Mouse (Mus musculus): ENCODE results near the gene Nxpe2. TPM values are rescaled to one million over a fixed set of nuclear protein-coding genes. Genes with fewer than 3 reads are reported as not detected.
"Not testable (repeated sequence)": the region's sequence is repeated elsewhere in the genome, so short reads cannot be mapped to it uniquely, and the experiment has no call there.

Nxpe2 gene
- polyA plus RNA-seq, 1 experiment from 2014 or later = 1.5 TPM

- H3K4me1 ChIP-seq (ENCODE audit: control insufficient read depth, insufficient read depth, low read length) = no peaks in the 10 kb centered on the region
- no peaks in the 10 kb centered on the region for H3K27me3 ChIP-seq (ENCODE audit: control insufficient read depth, insufficient read depth, low read length)
- no peaks in the 10 kb centered on the region for H3K36me3 ChIP-seq (ENCODE audit: control insufficient read depth, insufficient read depth, low read length)
- H3K27ac ChIP-seq (ENCODE audit: low read length) = no peak overlapping the region
- H3K9ac ChIP-seq (replicated peaks; ENCODE audit: low read depth, low read length) = no peak overlapping the region
- no peaks in the 10 kb centered on the region for H3K9me3 ChIP-seq (ENCODE audit: control insufficient read depth, low read depth, low read length)
- no peak overlapping the region for H3K4me2 ChIP-seq (replicated peaks; ENCODE audit: low read depth, low read length)
- H3K4me3 ChIP-seq (ENCODE audit: low read depth, low read length) = no peak overlapping the region
- 81% methylated on average over 7 of the region's 7 CpGs for WGBS
- ATAC-seq (ENCODE audit: insufficient number of reproducible peaks, insufficient read depth, low FRiP score, low read depth) = no peak
These were observed 23.7 kb downstream of the Nxpe2 start for GRCm38 (mm10) chr9:48329597-48329996.

GRCm38 (mm10) chr9:48326338-48326737, 26.9 kb downstream of the Nxpe2 start:
- H3K4me2 ChIP-seq (replicated peaks; ENCODE audit: low read depth, low read length) = no peak overlapping the region
- no peaks in the 10 kb centered on the region for H3K9me3 ChIP-seq (ENCODE audit: control insufficient read depth, low read depth, low read length)
- no peak overlapping the region for H3K27ac ChIP-seq (ENCODE audit: low read length)
- WGBS = 88% methylated on average over 9 of the region's 9 CpGs
- no peaks in the 10 kb centered on the region for H3K27me3 ChIP-seq (ENCODE audit: control insufficient read depth, insufficient read depth, low read length)
- H3K4me3 ChIP-seq (ENCODE audit: low read depth, low read length) = no peak overlapping the region
- H3K9ac ChIP-seq (replicated peaks; ENCODE audit: low read depth, low read length) = no peak overlapping the region
- H3K4me1 ChIP-seq (ENCODE audit: control insufficient read depth, insufficient read depth, low read length) = no peaks in the 10 kb centered on the region
- ATAC-seq (ENCODE audit: insufficient number of reproducible peaks, insufficient read depth, low FRiP score, low read depth) = no peak
- H3K36me3 ChIP-seq (ENCODE audit: control insufficient read depth, insufficient read depth, low read length) = no peaks in the 10 kb centered on the region

- H3K4me1 ChIP-seq (ENCODE audit: control insufficient read depth, insufficient read depth, low read length) = no peaks in the 10 kb centered on the region
- H3K27me3 ChIP-seq (ENCODE audit: control insufficient read depth, insufficient read depth, low read length) = no peaks in the 10 kb centered on the region
- H3K4me3 ChIP-seq (ENCODE audit: low read depth, low read length) = no peak overlapping the region
- H3K36me3 ChIP-seq (ENCODE audit: control insufficient read depth, insufficient read depth, low read length) = no peaks in the 10 kb centered on the region
- no peak overlapping the region for H3K4me2 ChIP-seq (replicated peaks; ENCODE audit: low read depth, low read length)
- no peak overlapping the region for H3K9ac ChIP-seq (replicated peaks; ENCODE audit: low read depth, low read length)
- no peak for ATAC-seq (ENCODE audit: insufficient number of reproducible peaks, insufficient read depth, low FRiP score, low read depth)
- H3K27ac ChIP-seq (ENCODE audit: low read length) = no peak overlapping the region
- no peaks in the 10 kb centered on the region for H3K9me3 ChIP-seq (ENCODE audit: control insufficient read depth, low read depth, low read length)
- 73% methylated on average over 1 of the region's 1 CpGs for WGBS
These were observed 37.4 kb downstream of the Nxpe2 start for GRCm38 (mm10) chr9:48315825-48316224.

GRCm38 (mm10) chr9:48314194-48314593, 39.1 kb downstream of the Nxpe2 start:
- Histone ChIP-seq H3K27me3 (ENCODE audit: control insufficient read depth, insufficient read depth, low read length) (no peaks in the 10 kb centered on the region), H3K4me3 (ENCODE audit: low read depth, low read length) (no peak overlapping the region), H3K9me3 (ENCODE audit: control insufficient read depth, low read depth, low read length) (no peaks in the 10 kb centered on the region), H3K9ac (replicated peaks; ENCODE audit: low read depth, low read length) (no peak overlapping the region), H3K4me2 (replicated peaks; ENCODE audit: low read depth, low read length) (no peak overlapping the region), H3K4me1 (ENCODE audit: control insufficient read depth, insufficient read depth, low read length) (no peaks in the 10 kb centered on the region), H3K36me3 (ENCODE audit: control insufficient read depth, insufficient read depth, low read length) (no peaks in the 10 kb centered on the region), H3K27ac (ENCODE audit: low read length) (no peak overlapping the region)
- ATAC-seq (ENCODE audit: insufficient number of reproducible peaks, insufficient read depth, low FRiP score, low read depth) = no peak
- 53% methylated on average over 3 of the region's 3 CpGs for WGBS

- no peak overlapping the region for H3K4me3 ChIP-seq (ENCODE audit: low read depth, low read length)
- no peaks in the 10 kb centered on the region for H3K9me3 ChIP-seq (ENCODE audit: control insufficient read depth, low read depth, low read length)
- WGBS = 52% methylated on average over 5 of the region's 5 CpGs
- no peak overlapping the region for H3K9ac ChIP-seq (replicated peaks; ENCODE audit: low read depth, low read length)
- no peak overlapping the region for H3K4me2 ChIP-seq (replicated peaks; ENCODE audit: low read depth, low read length)
- no peak for ATAC-seq (ENCODE audit: insufficient number of reproducible peaks, insufficient read depth, low FRiP score, low read depth)
- H3K36me3 ChIP-seq (ENCODE audit: control insufficient read depth, insufficient read depth, low read length) = no peaks in the 10 kb centered on the region
- no peak overlapping the region for H3K27ac ChIP-seq (ENCODE audit: low read length)
- H3K4me1 ChIP-seq (ENCODE audit: control insufficient read depth, insufficient read depth, low read length) = no peaks in the 10 kb centered on the region
- no peaks in the 10 kb centered on the region for H3K27me3 ChIP-seq (ENCODE audit: control insufficient read depth, insufficient read depth, low read length)
These were observed 42.0 kb downstream of the Nxpe2 start for GRCm38 (mm10) chr9:48311241-48311640.

GRCm38 (mm10) chr9:48303564-48303963, 49.7 kb downstream of the Nxpe2 start:
- not testable (repeated sequence) for H3K36me3 ChIP-seq (ENCODE audit: control insufficient read depth, insufficient read depth, low read length); H3K4me2 ChIP-seq (replicated peaks; ENCODE audit: low read depth, low read length); H3K9ac ChIP-seq (replicated peaks; ENCODE audit: low read depth, low read length); ATAC-seq (ENCODE audit: insufficient number of reproducible peaks, insufficient read depth, low FRiP score, low read depth); H3K27me3 ChIP-seq (ENCODE audit: control insufficient read depth, insufficient read depth, low read length); H3K27ac ChIP-seq (ENCODE audit: low read length); H3K9me3 ChIP-seq (ENCODE audit: control insufficient read depth, low read depth, low read length); H3K4me3 ChIP-seq (ENCODE audit: low read depth, low read length); H3K4me1 ChIP-seq (ENCODE audit: control insufficient read depth, insufficient read depth, low read length)
- 65% methylated on average over 5 of the region's 5 CpGs for WGBS

GRCm38 (mm10) chr9:48298983-48299382, 54.3 kb downstream of the Nxpe2 start:
- Histone ChIP-seq H3K4me2 (replicated peaks; ENCODE audit: low read depth, low read length) (no peak overlapping the region), H3K9ac (replicated peaks; ENCODE audit: low read depth, low read length) (no peak overlapping the region), H3K27me3 (ENCODE audit: control insufficient read depth, insufficient read depth, low read length) (no peaks in the 10 kb centered on the region), H3K9me3 (ENCODE audit: control insufficient read depth, low read depth, low read length) (no peaks in the 10 kb centered on the region), H3K4me3 (ENCODE audit: low read depth, low read length) (no peak overlapping the region), H3K27ac (ENCODE audit: low read length) (no peak overlapping the region), H3K4me1 (ENCODE audit: control insufficient read depth, insufficient read depth, low read length) (no peaks in the 10 kb centered on the region), H3K36me3 (ENCODE audit: control insufficient read depth, insufficient read depth, low read length) (no peaks in the 10 kb centered on the region)
- no peak for ATAC-seq (ENCODE audit: insufficient number of reproducible peaks, insufficient read depth, low FRiP score, low read depth)
- 77% methylated on average over 7 of the region's 7 CpGs for WGBS

GRCm38 (mm10) chr9:48294754-48295153, 58.5 kb downstream of the Nxpe2 start:
- no peak overlapping the region for H3K4me3 ChIP-seq (ENCODE audit: low read depth, low read length)
- H3K4me1 ChIP-seq (ENCODE audit: control insufficient read depth, insufficient read depth, low read length) = no peaks in the 10 kb centered on the region
- no peaks in the 10 kb centered on the region for H3K9me3 ChIP-seq (ENCODE audit: control insufficient read depth, low read depth, low read length)
- ATAC-seq (ENCODE audit: insufficient number of reproducible peaks, insufficient read depth, low FRiP score, low read depth) = no peak
- no peak overlapping the region for H3K9ac ChIP-seq (replicated peaks; ENCODE audit: low read depth, low read length)
- no peaks in the 10 kb centered on the region for H3K36me3 ChIP-seq (ENCODE audit: control insufficient read depth, insufficient read depth, low read length)
- 71% methylated on average over 2 of the region's 2 CpGs for WGBS
- no peak overlapping the region for H3K4me2 ChIP-seq (replicated peaks; ENCODE audit: low read depth, low read length)
- no peak overlapping the region for H3K27ac ChIP-seq (ENCODE audit: low read length)
- H3K27me3 ChIP-seq (ENCODE audit: control insufficient read depth, insufficient read depth, low read length) = no peaks in the 10 kb centered on the region

- no peaks in the 10 kb centered on the region for H3K36me3 ChIP-seq (ENCODE audit: control insufficient read depth, insufficient read depth, low read length)
- no peak for ATAC-seq (ENCODE audit: insufficient number of reproducible peaks, insufficient read depth, low FRiP score, low read depth)
- H3K4me2 ChIP-seq (replicated peaks; ENCODE audit: low read depth, low read length) = no peak overlapping the region
- no peaks in the 10 kb centered on the region for H3K4me1 ChIP-seq (ENCODE audit: control insufficient read depth, insufficient read depth, low read length)
- no peak overlapping the region for H3K9ac ChIP-seq (replicated peaks; ENCODE audit: low read depth, low read length)
- no peak overlapping the region for H3K27ac ChIP-seq (ENCODE audit: low read length)
- WGBS = 93% methylated on average over 1 of the region's 1 CpGs
- H3K27me3 ChIP-seq (ENCODE audit: control insufficient read depth, insufficient read depth, low read length) = no peaks in the 10 kb centered on the region
- H3K9me3 ChIP-seq (ENCODE audit: control insufficient read depth, low read depth, low read length) = no peaks in the 10 kb centered on the region
- H3K4me3 ChIP-seq (ENCODE audit: low read depth, low read length) = no peak overlapping the region
These were observed 63.0 kb downstream of the Nxpe2 start for GRCm38 (mm10) chr9:48290281-48290680.
